Mouse (Mus musculus) small intestine, adult 2 months (tissue): ENCODE data around the gene Rbm4b.

ENCODE experiments used
- CTCF ChIP-seq: fragments of 200-500 bp; IDR thresholded peaks from 2 replicates; pipeline ENCODE4 v1.5.1; 2012; ENCODE audit warnings: low read depth, mild to moderate bottlenecking, control low read depth, inconsistent platforms, low read length, moderate library complexity, mixed read lengths; ENCODE audit not compliant: insufficient replicate concordance, insufficient read length; ENCODE audit errors: extremely low read depth
- POLR2A ChIP-seq: fragments of 200-500 bp; IDR thresholded peaks from 2 replicates; pipeline ENCODE4 v1.6.1; 2012; ENCODE audit warnings: low read depth, mild to moderate bottlenecking, control low read depth, inconsistent platforms, low read length, moderate library complexity

DNA sequence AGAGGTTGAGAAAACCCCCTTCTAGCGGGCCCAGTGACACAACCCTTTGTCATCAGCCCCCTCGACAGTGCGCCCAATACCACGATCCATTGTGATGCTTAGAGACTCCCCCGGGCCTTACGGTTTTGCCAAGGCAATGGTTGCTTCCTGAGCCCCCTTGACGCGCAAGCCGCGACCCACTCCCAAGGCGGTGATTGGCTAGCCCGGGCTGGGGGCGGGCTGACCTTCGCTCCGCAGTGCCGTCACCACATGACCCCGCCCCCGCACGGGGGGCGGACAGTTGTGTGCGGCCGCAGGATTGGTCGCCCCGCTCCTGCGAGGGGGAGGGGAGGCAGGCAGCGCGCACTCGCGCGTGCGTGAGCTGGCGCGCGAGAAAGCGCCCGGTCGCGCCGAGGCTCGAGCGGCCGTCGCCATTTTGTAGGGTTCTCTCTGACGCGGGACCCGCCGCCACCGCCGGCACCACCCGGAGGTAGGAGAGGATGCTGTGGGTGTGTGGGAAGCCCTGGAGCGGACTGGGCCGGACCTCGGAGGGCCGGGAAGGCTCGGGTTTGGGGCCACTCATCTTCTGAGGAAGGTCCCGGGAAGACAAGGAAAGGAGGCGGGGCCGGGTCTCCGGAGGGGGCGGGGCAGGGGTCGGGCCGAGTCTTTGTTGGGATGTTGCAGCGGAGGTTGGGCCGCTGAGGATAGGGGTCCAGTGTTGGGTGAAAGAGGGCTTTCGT lies at the start of gene Rbm4b:
- TF ChIP-seq POLR2A (peak; percentile 59), CTCF (no peak)
